Mouse (Mus musculus) spleen, postnatal 14 days (tissue): ENCODE results near the gene Ldlrap1.

Experiments
- DNase-seq, 2 experiments: peaks; one replicate each; pipeline ENCODE4 v3.0.0; 2021 to 2022; ENCODE audit warnings: low spot score in 2 of 2

Ldlrap1 gene

DNA sequence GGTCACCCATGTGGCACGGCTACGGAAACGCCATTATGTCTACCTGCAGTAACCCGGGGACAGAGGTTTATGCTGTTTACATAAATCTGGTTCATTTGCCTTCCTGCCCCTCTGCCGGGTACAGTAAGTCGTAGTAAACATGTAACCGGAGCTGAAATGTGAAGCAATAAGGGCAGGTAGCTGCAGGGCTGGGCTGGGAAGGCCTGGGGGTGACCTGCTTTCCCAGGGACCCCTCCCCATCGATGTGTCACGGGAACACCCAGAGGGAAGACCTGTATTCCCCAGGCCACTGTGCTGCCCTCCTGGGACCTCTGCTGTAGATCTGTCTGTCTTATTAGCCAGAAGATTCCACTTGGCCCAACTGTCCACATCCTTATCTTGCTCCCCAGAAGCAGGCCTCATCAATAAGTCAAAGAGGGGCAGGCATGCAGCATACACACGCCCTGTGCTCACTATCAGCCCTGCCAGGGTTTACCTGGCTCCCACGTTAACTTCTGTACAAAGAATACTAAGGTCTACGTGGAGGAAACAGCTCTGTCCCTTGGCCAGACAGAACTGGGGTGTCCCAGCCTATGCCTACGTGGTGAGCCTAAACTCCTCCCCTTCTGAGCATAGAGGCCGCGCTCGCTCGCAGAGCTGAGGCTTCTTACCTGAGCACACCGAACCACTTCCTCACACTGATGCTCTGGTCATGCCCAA is 16.0 kb downstream of the Ldlrap1 start:
- no peak for DNase-seq

DNA sequence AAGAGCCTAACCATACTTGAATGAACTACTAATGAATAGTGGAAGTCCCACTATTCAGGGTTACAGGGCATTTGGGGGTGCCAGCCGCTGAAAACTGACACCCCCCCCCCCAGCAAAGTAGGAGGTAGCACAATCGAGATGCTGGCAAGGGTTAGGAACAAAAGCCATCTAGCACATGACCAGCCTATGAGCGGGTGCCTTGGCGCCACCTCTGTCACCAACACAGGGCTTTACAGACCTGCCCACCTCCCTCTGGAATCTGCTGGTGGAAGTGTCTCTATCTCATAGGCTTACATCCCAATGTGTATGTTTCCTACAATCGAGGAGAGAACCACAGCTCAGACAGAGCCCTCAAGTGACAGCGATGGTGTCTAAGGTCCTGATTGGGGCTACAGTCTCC is 17.0 kb downstream of the Ldlrap1 start:
- DNase-seq = no peak

DNA sequence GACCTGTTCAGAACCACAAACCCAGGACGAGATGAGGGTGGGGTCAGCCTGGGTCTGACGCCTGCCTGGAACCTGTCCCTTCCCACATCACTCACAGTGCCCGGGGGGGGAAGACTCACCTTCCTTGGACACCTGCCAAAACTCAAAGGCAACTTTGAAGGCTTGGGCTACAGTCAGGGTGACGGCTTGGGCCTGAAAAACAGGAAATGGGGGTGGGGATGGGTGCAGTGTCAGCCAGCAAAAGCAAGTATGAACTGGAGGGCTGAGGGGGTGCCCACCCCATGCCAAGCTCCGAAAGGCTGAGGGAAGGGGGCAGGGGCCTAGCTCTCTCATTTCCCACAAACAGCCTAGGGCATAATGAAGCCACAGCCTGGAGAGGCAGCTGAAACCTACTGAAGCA is 17.6 kb downstream of the Ldlrap1 start:
- no peak for DNase-seq

DNA sequence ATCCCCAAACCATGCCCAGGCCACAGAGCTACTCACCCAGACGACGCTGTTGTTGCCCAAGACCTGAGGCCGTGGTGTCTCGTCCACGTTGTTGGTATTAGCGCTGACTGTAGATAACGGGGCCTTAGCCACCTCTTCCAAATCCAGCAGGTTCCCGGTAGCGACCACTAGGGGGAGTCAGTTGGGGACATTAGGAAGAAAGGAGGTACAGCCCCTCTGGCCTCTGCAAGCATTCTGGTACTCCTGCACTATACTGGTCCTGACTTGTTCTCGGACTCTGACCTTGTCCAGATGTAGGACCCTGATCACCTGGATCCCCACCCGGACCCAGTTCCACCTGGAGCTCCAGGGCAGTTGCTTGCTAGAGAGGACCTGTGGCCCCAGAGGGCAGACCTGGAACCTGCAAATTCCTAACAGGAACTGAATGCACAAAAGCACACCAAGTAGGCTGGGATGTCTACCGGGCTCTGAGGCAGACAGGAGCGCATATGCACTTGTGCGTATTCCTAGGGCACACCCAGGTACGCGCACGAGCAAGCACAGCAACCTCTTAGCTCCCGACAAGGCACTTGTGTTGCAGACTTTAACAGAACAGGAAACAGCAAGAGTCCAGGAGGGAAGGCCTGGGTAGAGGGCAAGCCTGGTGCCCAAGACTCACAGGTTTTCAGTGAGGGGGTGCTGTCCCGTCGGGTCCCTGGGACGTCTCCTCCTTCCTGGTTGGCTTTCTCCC is 18.4 kb downstream of the Ldlrap1 start:
- no peak for DNase-seq

DNA sequence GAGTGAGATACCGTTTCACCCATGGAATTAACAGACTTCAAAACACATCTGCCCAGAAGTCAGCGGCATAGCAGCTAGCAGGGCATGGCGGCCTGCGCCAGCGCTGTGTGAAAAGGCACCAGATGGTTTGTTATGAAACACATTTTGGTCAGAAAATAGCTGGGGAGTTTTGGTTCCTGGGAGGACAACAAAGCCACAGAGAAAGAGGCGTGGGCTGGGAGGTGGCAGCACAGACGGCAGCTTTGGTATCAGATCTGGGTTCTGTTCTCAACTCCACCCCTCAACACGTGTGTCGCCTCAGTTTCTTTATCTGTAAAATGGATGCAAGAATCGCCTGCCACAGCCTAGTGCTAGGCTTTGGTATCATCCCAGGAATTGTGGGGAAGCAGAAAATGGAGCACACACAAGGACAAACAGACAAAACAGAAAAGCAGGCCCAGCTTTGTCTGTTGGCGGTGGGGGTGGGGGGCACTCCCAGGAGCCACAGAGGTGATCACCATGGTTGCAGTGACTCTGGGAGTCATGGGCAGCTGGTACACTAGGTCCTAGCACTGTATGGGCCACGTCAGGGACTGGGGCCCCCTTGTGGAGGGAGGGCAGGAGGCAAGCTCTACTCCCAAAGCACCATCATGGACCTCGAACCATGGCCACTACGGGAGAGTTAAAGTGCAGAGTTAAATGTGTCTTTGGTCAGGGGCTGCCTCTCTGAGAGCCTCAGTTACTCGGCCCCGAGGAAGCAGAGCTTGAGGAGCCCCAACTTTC is 21.7 kb downstream of the Ldlrap1 start:
- no peak for DNase-seq

DNA sequence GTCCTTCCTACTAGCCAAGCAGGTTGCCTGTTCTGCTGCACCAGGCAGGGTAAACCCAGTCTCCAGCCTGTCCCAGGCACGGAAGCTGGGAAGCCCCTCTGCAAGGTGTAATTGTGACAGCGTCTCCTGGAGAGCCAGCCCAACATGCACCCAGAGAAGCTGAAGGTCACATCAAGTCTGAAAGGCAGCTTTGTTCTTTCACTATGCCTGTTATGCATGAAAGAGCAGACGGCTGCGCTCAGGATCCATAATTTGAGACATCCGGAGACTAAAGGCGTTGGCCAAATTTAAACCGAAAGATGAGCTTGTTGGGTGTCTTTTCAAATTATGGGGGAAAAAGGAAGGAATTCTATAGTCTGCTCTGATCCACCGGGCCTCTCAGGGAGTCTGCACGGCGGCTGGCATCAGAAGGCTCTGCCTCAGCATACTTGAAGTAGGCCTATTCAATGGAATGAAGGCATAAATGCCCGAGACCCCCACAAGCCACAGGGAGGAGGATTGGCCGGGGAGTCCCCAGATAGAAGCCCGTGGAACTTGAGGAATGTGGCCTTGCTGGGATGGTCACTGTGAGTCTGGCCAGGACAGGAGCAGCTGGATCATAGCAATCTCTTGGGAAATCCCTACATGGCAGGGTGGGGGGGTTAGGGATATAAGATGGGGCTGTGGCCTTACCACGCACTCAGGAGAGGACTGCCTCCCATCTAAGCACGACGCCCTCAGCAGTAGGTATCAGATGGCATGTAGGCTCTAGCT is 23.8 kb downstream of the Ldlrap1 start:
- DNase-seq = no peak

DNA sequence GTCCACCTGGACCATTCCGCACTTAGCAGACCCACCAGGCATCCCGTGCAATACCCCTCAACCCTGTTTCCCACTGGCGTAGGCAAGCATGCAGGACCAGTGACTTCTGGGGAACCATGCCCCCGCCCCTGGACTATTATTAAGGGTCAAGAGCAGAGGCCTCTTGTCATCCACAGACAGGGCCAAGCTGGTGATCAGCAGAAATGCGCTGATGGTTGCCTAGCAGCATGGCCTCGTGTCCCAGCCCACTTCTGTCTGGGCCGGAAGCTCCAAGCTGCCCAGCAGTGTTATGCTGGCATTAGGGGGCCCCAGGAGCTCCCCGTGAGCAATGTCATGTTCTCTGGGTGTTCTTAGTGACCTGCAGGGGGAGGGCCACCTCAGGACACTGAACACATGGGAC is 25.9 kb downstream of the Ldlrap1 start:
- no peak for DNase-seq

DNA sequence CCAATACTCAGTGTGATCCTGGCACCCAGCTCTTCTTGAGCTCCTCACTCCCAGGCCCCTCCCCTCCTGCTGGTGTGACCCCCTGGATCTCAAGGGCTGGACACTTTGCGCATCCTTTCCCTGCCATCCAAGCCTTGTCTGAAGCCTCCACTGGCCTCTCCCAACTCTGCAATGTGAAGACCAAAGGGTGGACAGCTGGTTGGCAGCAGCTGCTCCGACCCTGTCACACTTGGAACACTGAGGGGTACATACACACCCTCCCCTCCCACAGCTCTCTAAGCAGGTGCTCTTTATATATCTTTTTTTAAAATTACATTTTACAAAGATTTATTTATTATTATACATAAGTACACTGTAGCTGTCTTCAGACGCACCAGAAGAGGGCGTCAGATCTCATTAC is 27.6 kb downstream of the Ldlrap1 start:
- no peak for DNase-seq

DNA sequence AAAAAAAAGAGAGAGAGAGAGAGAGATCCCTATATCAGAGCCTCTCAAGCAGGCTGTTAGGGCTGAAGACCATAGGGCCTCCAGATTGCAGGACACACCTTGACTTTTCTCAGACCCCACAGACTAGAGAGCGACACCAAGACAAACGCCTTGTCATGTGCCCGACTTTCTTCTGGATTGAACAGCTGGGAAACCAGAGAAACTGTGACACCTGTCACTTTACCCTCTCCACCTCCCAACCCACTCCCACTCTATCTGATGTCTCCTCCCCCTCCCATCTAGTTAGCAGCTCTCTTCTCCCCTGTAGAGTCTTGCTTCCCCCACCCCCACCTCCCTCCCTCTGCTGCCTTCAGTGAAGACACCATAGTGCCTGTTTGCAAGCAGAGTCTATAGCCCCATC is 28.3 kb downstream of the Ldlrap1 start:
- DNase-seq = no peak

DNA sequence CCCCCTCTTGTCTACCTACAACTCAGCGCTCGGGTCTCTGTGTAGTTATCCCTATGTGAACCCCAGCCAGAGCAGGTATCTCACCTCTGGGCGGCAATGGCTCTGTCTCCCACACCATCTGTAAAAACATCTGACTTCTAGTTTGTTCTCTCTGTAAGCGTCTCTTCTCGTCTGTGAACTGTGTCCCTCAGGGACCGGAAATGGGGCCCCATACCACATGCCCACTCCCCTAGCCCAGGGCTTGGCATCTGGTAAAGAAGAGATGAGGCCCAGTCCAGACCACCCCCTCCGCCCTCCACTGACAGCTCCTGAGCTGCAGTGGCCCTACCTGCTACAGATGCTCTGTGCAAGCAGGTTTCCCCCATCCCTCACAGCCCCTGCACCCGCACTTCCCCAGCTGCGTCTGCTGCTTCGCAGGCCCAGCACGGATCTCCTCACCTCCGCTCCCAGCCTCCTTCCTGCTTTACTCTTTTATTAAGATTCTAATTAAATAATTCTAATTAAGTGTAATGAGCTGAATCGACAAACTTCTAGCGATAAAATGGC is 30.4 kb downstream of the Ldlrap1 start:
- DNase-seq = no peak

DNA sequence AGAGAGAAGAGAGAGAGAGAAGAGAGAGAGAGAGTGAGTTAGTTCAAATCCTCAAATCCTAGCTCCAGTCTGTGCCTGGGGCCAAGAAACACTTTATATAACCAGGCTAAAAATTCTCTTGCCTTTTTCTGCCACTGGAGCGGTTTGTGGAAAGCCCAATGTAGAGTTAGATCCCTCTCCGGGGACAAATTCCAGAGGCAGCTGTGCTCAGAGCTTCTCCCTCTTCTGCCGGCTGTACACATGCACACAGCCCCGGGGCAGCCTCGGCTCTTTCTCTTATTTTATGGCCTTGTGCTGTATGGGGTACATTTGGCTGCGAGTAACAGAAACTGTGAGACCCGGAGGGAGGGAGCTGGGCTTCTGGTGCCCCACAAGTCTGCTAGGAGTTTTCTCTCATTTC is 31.7 kb downstream of the Ldlrap1 start:
- no peak for DNase-seq

DNA sequence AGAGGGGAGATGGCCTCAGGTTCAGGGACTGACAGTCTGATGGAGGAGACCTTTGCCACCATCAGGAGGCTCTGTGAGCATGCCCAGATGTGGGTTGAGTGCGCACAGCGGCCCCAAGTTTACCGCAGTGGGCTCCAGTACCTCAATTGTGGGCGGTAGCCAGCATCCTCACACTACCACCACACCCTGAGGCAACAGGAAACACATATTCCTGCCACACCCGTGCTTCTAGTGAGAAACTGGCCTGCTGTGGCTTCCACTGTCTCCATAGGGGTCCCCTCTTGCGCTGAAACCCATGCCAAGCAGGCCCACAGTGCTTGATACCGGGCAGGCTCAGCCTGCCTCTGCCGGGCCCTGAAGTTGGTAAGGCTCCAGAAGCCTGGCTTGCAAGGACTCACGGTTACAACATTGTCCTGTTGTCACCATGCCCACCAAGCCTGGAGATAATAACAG is 33.2 kb downstream of the Ldlrap1 start:
- no peak for DNase-seq

DNA sequence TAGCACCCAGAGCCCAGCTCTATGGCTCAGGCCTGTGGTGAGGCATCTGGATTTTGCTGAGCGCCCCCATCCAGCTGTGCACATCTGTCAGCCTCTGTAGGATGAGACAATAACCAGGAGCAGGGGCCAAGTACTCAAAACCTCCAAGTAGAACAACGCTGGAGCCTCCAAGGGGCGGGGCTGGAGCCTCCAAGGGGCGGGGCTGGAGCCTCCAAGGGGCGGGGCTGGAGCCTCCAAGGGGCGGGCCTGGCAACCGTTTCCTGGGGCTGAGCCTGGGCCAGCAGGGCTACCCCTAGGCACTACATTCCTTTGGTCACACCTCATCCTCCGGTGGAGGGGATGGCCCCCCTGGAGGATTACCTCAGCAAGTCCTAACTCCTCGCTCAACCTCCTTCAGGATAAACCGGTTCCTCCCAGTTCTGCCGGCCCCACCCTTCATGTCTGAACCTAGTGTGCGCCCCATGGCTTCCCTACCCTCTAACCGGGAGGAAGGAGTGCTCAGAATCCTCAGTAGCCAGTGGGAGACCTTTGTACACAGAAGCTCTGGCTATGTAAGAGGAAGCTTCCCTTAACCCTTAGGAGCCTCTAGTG is 33.7 kb downstream of the Ldlrap1 start:
- DNase-seq = peak in 1 of 2 experiments; percentile 52

DNA sequence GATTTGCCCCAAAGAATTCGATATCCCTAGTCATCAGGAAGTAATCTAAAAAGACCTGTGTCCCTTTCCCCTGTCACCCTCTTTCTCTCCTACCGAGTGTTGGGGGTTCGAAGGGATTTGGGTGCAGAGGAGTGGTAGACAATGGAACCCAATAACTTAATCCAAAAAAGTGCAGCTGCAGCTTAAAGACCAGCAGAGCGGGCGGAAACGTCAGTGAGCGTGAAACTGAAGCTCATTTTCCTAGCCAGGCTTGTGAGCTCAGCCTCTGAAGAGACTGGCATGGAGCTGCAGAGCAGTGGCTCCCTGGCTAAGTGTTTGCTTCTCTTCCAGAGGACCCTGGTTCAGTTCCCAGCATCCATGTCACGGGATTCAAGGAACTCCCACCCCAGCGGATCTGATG is 34.5 kb downstream of the Ldlrap1 start:
- DNase-seq = no peak

DNA sequence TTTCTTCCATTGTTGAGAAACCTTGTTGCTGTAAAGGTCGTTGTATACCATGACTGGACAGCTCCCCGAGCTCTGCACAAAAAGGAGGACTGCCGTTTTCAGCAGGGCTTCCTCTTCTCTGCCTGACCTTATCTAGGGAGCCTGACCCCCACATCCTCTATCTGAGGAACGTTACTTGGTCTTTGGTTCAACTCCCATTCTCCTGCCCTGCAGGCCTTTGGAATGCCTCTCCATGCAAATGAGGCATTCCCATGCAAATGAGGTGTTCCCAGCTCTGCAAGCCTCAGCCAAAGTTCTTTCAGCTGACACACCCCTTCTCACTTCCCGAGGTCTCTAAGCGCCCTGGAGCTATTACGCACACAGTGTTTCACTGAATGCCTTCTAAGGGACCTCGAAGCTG is 37.7 kb downstream of the Ldlrap1 start:
- DNase-seq = no peak

DNA sequence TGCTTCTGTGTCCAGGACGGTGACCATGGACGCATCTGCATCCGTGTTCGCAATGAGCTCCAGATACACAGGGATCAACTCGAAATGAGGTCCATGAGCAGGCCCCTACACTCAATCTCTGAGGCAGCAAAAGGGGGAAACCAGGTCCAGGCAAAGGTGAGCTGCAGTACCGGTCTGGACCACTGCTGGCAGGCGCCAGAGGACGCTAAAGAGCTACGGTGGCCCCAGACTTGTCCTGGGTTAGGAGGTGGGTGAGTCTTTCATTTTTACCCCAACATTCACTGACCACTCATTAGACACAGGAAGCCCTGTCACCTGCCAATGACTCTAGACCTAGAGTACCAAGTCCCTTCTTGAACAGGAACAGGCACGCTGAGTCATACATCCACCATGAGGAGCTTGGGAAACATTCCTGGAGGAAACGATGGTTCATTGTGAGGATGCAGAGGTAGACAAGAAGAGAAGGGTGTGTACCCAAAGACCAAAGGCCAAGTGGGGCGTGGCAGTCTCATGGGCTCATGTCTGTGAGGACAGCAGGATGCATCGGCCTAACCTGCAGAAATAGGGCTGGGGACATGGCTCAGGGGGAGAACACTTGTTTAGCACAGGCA is 42.0 kb downstream of the Ldlrap1 start:
- no peak for DNase-seq

DNA sequence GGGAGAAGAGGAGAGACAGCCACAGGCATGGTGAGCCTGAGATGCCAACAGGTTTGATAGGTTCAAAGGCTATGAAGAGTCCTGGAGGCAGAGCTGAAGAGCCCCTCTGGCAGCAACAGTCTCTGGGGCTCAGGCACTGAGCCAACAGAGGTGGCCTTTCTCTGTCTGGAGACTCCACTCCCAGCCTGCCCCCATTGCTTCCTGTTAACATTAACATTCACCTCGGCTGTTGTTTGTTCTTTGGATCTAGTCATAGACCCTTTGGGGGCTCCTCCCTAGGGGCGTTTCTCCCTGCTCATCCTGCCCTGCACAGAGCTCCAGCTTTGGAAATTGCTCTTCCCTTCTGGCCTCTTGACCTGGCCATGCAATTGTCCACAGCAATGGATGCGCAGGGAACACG is 42.9 kb downstream of the Ldlrap1 start:
- DNase-seq = no peak

DNA sequence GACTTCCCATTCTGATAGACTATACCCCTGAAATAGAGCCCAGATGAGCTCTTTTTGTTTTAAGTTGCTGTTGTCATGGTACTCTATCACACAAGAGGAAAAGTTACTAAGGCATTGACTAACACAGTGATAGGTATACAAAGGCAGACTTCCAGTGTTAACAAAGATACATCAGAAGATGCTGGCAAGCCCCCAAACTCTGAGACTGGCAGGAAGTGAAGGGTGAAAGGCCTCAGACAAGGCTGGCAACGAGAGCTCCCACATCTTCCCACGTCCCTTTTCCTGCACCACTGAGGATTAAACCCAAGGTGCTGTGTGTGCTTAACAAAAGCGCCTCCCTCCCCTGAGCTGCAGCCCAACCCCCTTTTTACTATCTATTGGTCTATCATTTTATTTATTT is 44.6 kb downstream of the Ldlrap1 start:
- no peak for DNase-seq

DNA sequence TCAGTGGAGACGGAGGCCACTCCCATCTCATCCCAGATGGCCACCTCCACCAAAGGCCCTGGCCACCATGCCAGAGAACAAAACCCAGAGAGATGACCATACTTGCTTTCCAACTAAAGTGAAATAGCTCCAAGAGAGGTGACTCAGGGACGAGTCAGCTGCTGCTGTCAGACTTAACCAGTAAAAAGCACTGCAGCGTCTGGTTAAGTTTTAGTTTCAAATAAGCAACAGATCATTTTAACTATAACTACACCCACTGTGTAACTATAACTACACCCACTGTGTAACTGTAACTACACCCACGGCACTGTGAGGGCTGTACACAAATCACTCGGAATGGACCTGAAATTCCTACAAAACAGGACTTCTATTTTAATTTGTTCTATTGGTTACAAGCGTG is 46.7 kb downstream of the Ldlrap1 start:
- DNase-seq = no peak

DNA sequence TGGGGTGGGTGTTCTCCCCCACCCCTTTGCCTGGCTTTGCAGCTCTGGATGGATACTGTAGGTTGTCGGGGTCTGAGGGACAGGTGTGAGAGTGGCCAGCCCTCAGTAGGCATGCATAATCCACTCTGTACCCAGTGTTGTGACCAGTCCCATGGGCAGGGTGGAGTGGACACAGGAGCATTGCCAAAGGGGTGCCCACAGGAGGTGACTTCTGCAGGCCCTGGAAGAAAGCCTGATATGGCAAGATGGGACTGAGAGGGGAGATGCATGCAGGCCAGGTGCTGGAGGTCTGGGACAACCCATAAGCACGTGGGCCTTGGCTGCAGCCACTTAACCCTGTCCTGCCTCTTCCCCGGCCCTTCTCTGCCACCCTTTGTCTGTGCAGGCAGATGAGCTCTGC is 47.5 kb downstream of the Ldlrap1 start:
- DNase-seq = no peak

DNA sequence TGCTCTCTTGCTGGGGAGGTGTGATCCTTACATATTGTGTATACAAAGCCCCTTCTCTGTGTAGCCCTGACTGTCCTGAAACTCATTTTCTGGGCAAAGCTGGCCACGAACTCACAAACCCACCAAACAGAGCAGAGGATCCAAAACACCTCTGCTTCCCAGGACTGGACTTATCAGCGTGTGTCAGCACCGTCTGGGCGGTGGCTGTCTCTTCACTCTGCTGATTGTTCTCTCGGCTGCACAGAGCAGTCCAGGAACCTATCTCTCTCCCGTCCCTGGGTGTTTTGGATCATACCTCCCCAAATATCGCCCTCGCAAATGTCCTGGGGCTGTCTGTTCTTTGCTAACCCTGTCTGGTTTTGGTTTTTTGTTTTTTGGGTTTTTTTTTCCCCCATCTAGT is 48.3 kb downstream of the Ldlrap1 start:
- DNase-seq = no peak
